Mouse (Mus musculus) midbrain, embryonic 13.5 days (tissue): ENCODE results near the gene Akap5. TPM values are rescaled to one million over a fixed set of nuclear protein-coding genes. Genes with fewer than 3 reads are reported as not detected.

ENCODE experiments used
- ATAC-seq: fragments of 200-750 bp; cut with Nextera tagmentation; 2 replicates; pipeline ENCODE4 v1.8.0; 2017; ENCODE audit warnings: mild to moderate bottlenecking, moderate TSS enrichment, moderate library complexity
- H3K27ac ChIP-seq: fragments of 300-500 bp; sonication (generic); 2 replicates; pipeline ENCODE4 v1.5.1; 2015; ENCODE audit warnings: inconsistent platforms, mild to moderate bottlenecking, moderate library complexity
- H3K27me3 ChIP-seq: fragments of 300-500 bp; sonication (generic); 2 replicates; pipeline ENCODE4 v1.6.1; 2015; ENCODE audit warnings: mild to moderate bottlenecking, inconsistent platforms
- H3K36me3 ChIP-seq: fragments of 300-500 bp; sonication (generic); 2 replicates; pipeline ENCODE4 v1.6.1; 2015; ENCODE audit warnings: mild to moderate bottlenecking, inconsistent platforms
- H3K4me1 ChIP-seq: fragments of 300-500 bp; sonication (generic); replicated peaks from 2 replicates; pipeline ENCODE4 v1.6.1; 2015; ENCODE audit warnings: inconsistent platforms
- H3K4me2 ChIP-seq: fragments of 300-500 bp; sonication (generic); replicated peaks from 2 replicates; pipeline ENCODE4 v1.6.1; 2015; ENCODE audit warnings: moderate library complexity, mild to moderate bottlenecking, inconsistent platforms
- H3K4me3 ChIP-seq: fragments of 300-500 bp; sonication (generic); replicated peaks from 2 replicates; pipeline ENCODE4 v1.5.1; 2015; ENCODE audit warnings: mild to moderate bottlenecking, inconsistent platforms
- H3K9ac ChIP-seq: fragments of 300-500 bp; sonication (generic); replicated peaks from 2 replicates; pipeline ENCODE4 v1.6.1; 2015; ENCODE audit warnings: mild to moderate bottlenecking, inconsistent platforms
- H3K9me3 ChIP-seq: fragments of 300-500 bp; sonication (generic); 2 replicates; pipeline ENCODE4 v1.6.1; 2016; ENCODE audit warnings: mild to moderate bottlenecking, inconsistent platforms
- WGBS: fragments of 180-500 bp; shearing (Covaris S2); methylation state at CpG from one replicate; pipeline ENCODE4 v1.1.7; 2015; 5-methylcytosine and 5-hydroxymethylcytosine counted together
- polyA plus RNA-seq: library from polyadenylated mRNA; unstranded; fragments of >200 nt; fragmentation: Nextera tagmentation; extraction: Ambion mirVana; gene quantifications from 2 replicates; pipeline ENCODE4 v1.2.1, GENCODE M21; 2015

Gene Akap5
- 6.5 and 6.9 TPM in 2 replicates for polyA plus RNA-seq

- H3K4me2 ChIP-seq: peak within 1 kb of the TSS; percentile 89
- no peaks in the 10 kb centered on the region for H3K27me3 ChIP-seq
- H3K9ac ChIP-seq: peak within 1 kb of the TSS; percentile 78
- H3K27ac ChIP-seq: peak within 1 kb of the TSS; percentile 58
- peak; percentile 99 for ATAC-seq
- peak within 1 kb of the TSS; percentile 64 for H3K4me3 ChIP-seq
- WGBS: 2% methylated on average over 53 of the region's 53 CpGs
- no peaks in the 10 kb centered on the region for H3K9me3 ChIP-seq
- peaks cover 23% of the 10 kb centered on the region for H3K36me3 ChIP-seq
- peaks cover 12% of the 10 kb centered on the region for H3K4me1 ChIP-seq
These were observed at the start of gene Akap5 for GRCm38 (mm10) chr12:76324679-76325431. Akap5 (plus strand) TSS chr12:76324891.

- Histone ChIP-seq H3K4me3 (no peak overlapping the region), H3K9ac (no peak overlapping the region), H3K27ac (no peak overlapping the region), H3K36me3 (peaks cover 22% of the 10 kb centered on the region), H3K27me3 (no peaks in the 10 kb centered on the region), H3K4me1 (0 out of 2 replicates have a peak, but pooled peaks cover 5% of the 10 kb centered on the region), H3K4me2 (no peak overlapping the region), H3K9me3 (no peaks in the 10 kb centered on the region)
- 82% methylated on average over 6 of the region's 6 CpGs for WGBS
- no peak for ATAC-seq
These were observed 46.5 kb upstream of the Akap5 start for GRCm38 (mm10) chr12:76278209-76278608.

- Histone ChIP-seq H3K9ac (no peak overlapping the region), H3K36me3 (peaks cover 29% of the 10 kb centered on the region), H3K4me3 (no peak overlapping the region), H3K27ac (no peak overlapping the region), H3K4me2 (no peak overlapping the region), H3K4me1 (0 out of 2 replicates have a peak, but pooled peaks cover 5% of the 10 kb centered on the region), H3K9me3 (no peaks in the 10 kb centered on the region), H3K27me3 (no peaks in the 10 kb centered on the region)
- WGBS: 89% methylated on average over 9 of the region's 9 CpGs
- ATAC-seq: no peak
These were observed 44.1 kb upstream of the Akap5 start for GRCm38 (mm10) chr12:76280556-76280955.

GRCm38 (mm10) chr12:76281111-76281660 is 43.5 kb upstream of the Akap5 start:
- peaks cover 29% of the 10 kb centered on the region for H3K36me3 ChIP-seq
- WGBS: 88% methylated on average over 2 of the region's 2 CpGs
- H3K9me3 ChIP-seq: no peaks in the 10 kb centered on the region

GRCm38 (mm10) chr12:76282132-76282531 is 42.6 kb upstream of the Akap5 start:
- Histone ChIP-seq H3K9me3 (no peaks in the 10 kb centered on the region), H3K4me1 (0 out of 2 replicates have a peak, but pooled peaks cover 6% of the 10 kb centered on the region), H3K36me3 (peaks cover 29% of the 10 kb centered on the region), H3K4me3 (no peak overlapping the region), H3K27me3 (no peaks in the 10 kb centered on the region), H3K27ac (no peak overlapping the region), H3K4me2 (no peak overlapping the region), H3K9ac (no peak overlapping the region)
- 60% methylated on average over 4 of the region's 4 CpGs for WGBS
- 0 out of 2 replicates have a peak, but pooled peaks have one; percentile 65 for ATAC-seq

More at GRCm38 (mm10) chr12:76281111-76281660, 43.5 kb upstream of the Akap5 start:
- Histone ChIP-seq H3K4me1 (0 out of 2 replicates have a peak, but pooled peaks cover 5% of the 10 kb centered on the region), H3K27ac (no peak overlapping the region), H3K27me3 (no peaks in the 10 kb centered on the region), H3K9ac (no peak overlapping the region), H3K4me2 (no peak overlapping the region), H3K4me3 (no peak overlapping the region)
- ATAC-seq: no peak

GRCm38 (mm10) chr12:76282532-76283173 is 42.0 kb upstream of the Akap5 start:
- Histone ChIP-seq H3K9me3 (no peaks in the 10 kb centered on the region), H3K27me3 (no peaks in the 10 kb centered on the region), H3K27ac (no peak overlapping the region), H3K4me2 (no peak overlapping the region), H3K36me3 (peaks cover 29% of the 10 kb centered on the region), H3K4me1 (peaks cover 11% of the 10 kb centered on the region; the same call in 1 of the 2 replicates), H3K4me3 (no peak overlapping the region), H3K9ac (no peak overlapping the region)
- ATAC-seq: no peak
- 83% methylated on average over 17 of the region's 17 CpGs for WGBS

GRCm38 (mm10) chr12:76285418-76285817 is 39.3 kb upstream of the Akap5 start:
- Histone ChIP-seq H3K27ac (no peak overlapping the region), H3K4me1 (peaks cover 22% of the 10 kb centered on the region), H3K27me3 (no peaks in the 10 kb centered on the region), H3K4me3 (no peak overlapping the region), H3K9ac (no peak overlapping the region), H3K36me3 (peaks cover 25% of the 10 kb centered on the region), H3K9me3 (no peaks in the 10 kb centered on the region), H3K4me2 (no peak overlapping the region)
- ATAC-seq: no peak
- 91% methylated on average over 6 of the region's 6 CpGs for WGBS

GRCm38 (mm10) chr12:76287986-76288385 is 36.7 kb upstream of the Akap5 start:
- 25% methylated on average over 8 of the region's 8 CpGs for WGBS
- ATAC-seq: peak; percentile 62; the same call in 1 of the 2 replicates
- Histone ChIP-seq H3K4me2 (no peak overlapping the region), H3K4me1 (peaks cover 17% of the 10 kb centered on the region), H3K27ac (peak overlapping the region; percentile 63), H3K36me3 (peaks cover 35% of the 10 kb centered on the region), H3K9me3 (no peaks in the 10 kb centered on the region), H3K9ac (0 out of 2 replicates have a peak overlapping the region, but pooled peaks have one; percentile 12), H3K4me3 (no peak overlapping the region), H3K27me3 (no peaks in the 10 kb centered on the region)

GRCm38 (mm10) chr12:76288494-76288893 is 36.2 kb upstream of the Akap5 start:
- 38% methylated on average over 5 of the region's 5 CpGs for WGBS
- H3K9ac ChIP-seq: no peak overlapping the region

GRCm38 (mm10) chr12:76289428-76289827 is 35.3 kb upstream of the Akap5 start:
- no peak overlapping the region for H3K4me2 ChIP-seq
- no peak for ATAC-seq
- H3K9ac ChIP-seq: no peak overlapping the region
- 98% methylated on average over 12 of the region's 12 CpGs for WGBS
- peaks cover 17% of the 10 kb centered on the region for H3K4me1 ChIP-seq
- no peak overlapping the region for H3K27ac ChIP-seq
- H3K9me3 ChIP-seq: no peaks in the 10 kb centered on the region
- peaks cover 33% of the 10 kb centered on the region for H3K36me3 ChIP-seq
- no peak overlapping the region for H3K4me3 ChIP-seq
- H3K27me3 ChIP-seq: no peaks in the 10 kb centered on the region

More at GRCm38 (mm10) chr12:76288494-76288893, 36.2 kb upstream of the Akap5 start:
- Histone ChIP-seq H3K27ac (peak overlapping the region; percentile 64), H3K4me3 (no peak overlapping the region), H3K27me3 (no peaks in the 10 kb centered on the region), H3K36me3 (peaks cover 33% of the 10 kb centered on the region), H3K4me1 (peaks cover 17% of the 10 kb centered on the region), H3K9me3 (no peaks in the 10 kb centered on the region), H3K4me2 (no peak overlapping the region)
- peak; percentile 65 for ATAC-seq

GRCm38 (mm10) chr12:76290271-76290670 is 34.4 kb upstream of the Akap5 start:
- 93% methylated on average over 2 of the region's 2 CpGs for WGBS
- Histone ChIP-seq H3K9ac (no peak overlapping the region), H3K27ac (no peak overlapping the region), H3K4me1 (peaks cover 17% of the 10 kb centered on the region), H3K4me3 (no peak overlapping the region), H3K36me3 (peaks cover 31% of the 10 kb centered on the region), H3K9me3 (no peaks in the 10 kb centered on the region), H3K4me2 (no peak overlapping the region), H3K27me3 (no peaks in the 10 kb centered on the region)
- no peak for ATAC-seq

GRCm38 (mm10) chr12:76293192-76293591 is 31.5 kb upstream of the Akap5 start:
- H3K27ac ChIP-seq: no peak overlapping the region
- H3K4me2 ChIP-seq: no peak overlapping the region
- H3K36me3 ChIP-seq: peaks cover 54% of the 10 kb centered on the region
- no peak overlapping the region for H3K4me3 ChIP-seq
- ATAC-seq: no peak
- 64% methylated on average over 7 of the region's 7 CpGs for WGBS
- H3K27me3 ChIP-seq: no peaks in the 10 kb centered on the region
- H3K4me1 ChIP-seq: peaks cover 6% of the 10 kb centered on the region
- H3K9me3 ChIP-seq: no peaks in the 10 kb centered on the region
- no peak overlapping the region for H3K9ac ChIP-seq
